Mouse (Mus musculus) CH12.LX (cell line): ENCODE data around the gene Capza2. TPM values are rescaled to one million over a fixed set of nuclear protein-coding genes. Genes with fewer than 3 reads are reported as not detected.

ENCODE experiments used
- DNase-seq: peaks from one replicate; pipeline ENCODE4 v3.0.0-alpha.2; 2013; ENCODE audit errors: extremely low read depth
- H3K27ac ChIP-seq: 2 replicates; pipeline ENCODE4 v1.5.1; 2012; ENCODE audit warnings: low read depth, mild to moderate bottlenecking, control low read depth, moderate library complexity; ENCODE audit not compliant: insufficient read depth
- H3K27me3 ChIP-seq: replicated peaks from 2 replicates; pipeline ENCODE3; 2012; ENCODE audit warnings: inconsistent platforms
- H3K36me3 ChIP-seq, 2 experiments: replicated peaks in 1 of 2; 2 replicates each; pipeline versions ENCODE3 to v1.6.1; 2012; ENCODE audit warnings: inconsistent platforms in 1 of 2, low read length in 1 of 2, mild to moderate bottlenecking in 1 of 2, mixed read lengths in 1 of 2, moderate library complexity in 1 of 2; ENCODE audit not compliant: control insufficient read depth in 1 of 2, insufficient read depth in 1 of 2
- H3K4me1 ChIP-seq, 2 experiments: 2 replicates each; pipeline ENCODE4 v1.6.1; 2012; ENCODE audit warnings: inconsistent platforms in 1 of 2, moderate library complexity in 1 of 2; ENCODE audit not compliant: insufficient read depth in 2 of 2, control insufficient read depth in 1 of 2
- H3K4me2 ChIP-seq: 2 replicates; pipeline ENCODE4 v1.6.1; 2012; ENCODE audit warnings: low read depth, mild to moderate bottlenecking, control low read depth; ENCODE audit not compliant: poor library complexity, insufficient read depth, severe bottlenecking
- H3K4me3 ChIP-seq, 3 experiments: fragments of 150-350 bp in 1 of 3; sonication (generic) in 1 of 3; replicated peaks in 1 of 3; 2 replicates each; pipeline versions ENCODE3 to v1.5.1; 2011 to 2012; ENCODE audit warnings: low read depth in 2 of 3, low read length in 2 of 3, mild to moderate bottlenecking in 2 of 3, moderate library complexity in 2 of 3, control low read depth in 1 of 3, improper control_type of control experiment in 1 of 3, inconsistent platforms in 1 of 3, mixed read lengths in 1 of 3; ENCODE audit not compliant: poor library complexity in 1 of 3
- H3K79me2 ChIP-seq: replicated peaks from 2 replicates; pipeline ENCODE4 v1.6.1; 2012; ENCODE audit warnings: mild to moderate bottlenecking, moderate library complexity; ENCODE audit not compliant: control insufficient read depth, poor library complexity, insufficient read depth, severe bottlenecking; ENCODE audit errors: extremely low read depth
- H3K9ac ChIP-seq: 2 replicates; pipeline ENCODE4 v1.6.1; 2012; ENCODE audit warnings: low read depth, mild to moderate bottlenecking, control low read depth, moderate library complexity; ENCODE audit not compliant: insufficient read depth
- H3K9me3 ChIP-seq: replicated peaks from 2 replicates; pipeline ENCODE3; 2012; ENCODE audit warnings: low read length, inconsistent platforms, mixed read lengths
- CTCF ChIP-seq, 2 experiments: IDR thresholded peaks in 1 of 2; conservative IDR thresholded peaks in 1 of 2; 2 replicates each; pipeline ENCODE4 v1.5.1; 2011 to 2012; ENCODE audit warnings: low read depth in 2 of 2, low read length in 2 of 2, improper control_type of control experiment in 1 of 2, inconsistent platforms in 1 of 2, mild to moderate bottlenecking in 1 of 2, moderate library complexity in 1 of 2
- E2F4 ChIP-seq: IDR thresholded peaks from 2 replicates; pipeline ENCODE4 v1.6.1; 2011; ENCODE audit warnings: low read depth, low read length, improper control_type of control experiment; ENCODE audit not compliant: insufficient replicate concordance
- ELF1 ChIP-seq: IDR thresholded peaks from 2 replicates; pipeline ENCODE4 v1.6.1; 2014; ENCODE audit warnings: low read depth, mild to moderate bottlenecking, inconsistent platforms, low read length, improper control_type of control experiment
- EP300 ChIP-seq: IDR thresholded peaks from 2 replicates; pipeline ENCODE4 v1.6.1; 2011; ENCODE audit warnings: low read length, improper control_type of control experiment
- IRF4 ChIP-seq: IDR thresholded peaks from 2 replicates; pipeline ENCODE4 v1.6.1; 2014; ENCODE audit warnings: low read depth, mild to moderate bottlenecking, inconsistent platforms, low read length, improper control_type of control experiment
- JUN ChIP-seq: IDR thresholded peaks from 2 replicates; pipeline ENCODE4 v1.6.1; 2011; ENCODE audit warnings: low read depth, mild to moderate bottlenecking, low read length, improper control_type of control experiment, moderate library complexity; ENCODE audit not compliant: insufficient read depth
- JUND ChIP-seq: conservative IDR thresholded peaks from 2 replicates; pipeline ENCODE4 v1.6.1; 2011; ENCODE audit warnings: low read depth, low read length, improper control_type of control experiment
- MAX ChIP-seq: IDR thresholded peaks from 2 replicates; pipeline ENCODE4 v1.6.1; 2011; ENCODE audit warnings: low read length, improper control_type of control experiment
- MAZ ChIP-seq: IDR thresholded peaks from 2 replicates; pipeline ENCODE4 v1.6.1; 2012; ENCODE audit warnings: low read depth, mild to moderate bottlenecking, inconsistent platforms, low read length, improper control_type of control experiment, moderate library complexity
- MXI1 ChIP-seq: IDR thresholded peaks from 2 replicates; pipeline ENCODE4 v1.6.1; 2011; ENCODE audit warnings: mild to moderate bottlenecking, low read depth, low read length, improper control_type of control experiment
- MYC ChIP-seq: IDR thresholded peaks from 2 replicates; pipeline ENCODE4 v1.6.1; 2011; ENCODE audit warnings: low read depth, mild to moderate bottlenecking, improper control_type of control experiment, low read length
- NELFE ChIP-seq: IDR thresholded peaks from 2 replicates; pipeline ENCODE4 v1.6.1; 2011; ENCODE audit warnings: low read depth, low read length, improper control_type of control experiment
- POLR2A ChIP-seq: IDR thresholded peaks from 2 replicates; pipeline ENCODE4 v1.6.1; 2011; ENCODE audit warnings: low read depth, mild to moderate bottlenecking, improper control_type of control experiment, low read length
- POLR2AphosphoS2 ChIP-seq: IDR thresholded peaks from 2 replicates; pipeline ENCODE4 v1.6.1; 2011; ENCODE audit warnings: low read depth, low read length, improper control_type of control experiment
- RAD21 ChIP-seq: IDR thresholded peaks from 2 replicates; pipeline ENCODE4 v1.6.1; 2011; ENCODE audit warnings: low read depth, mild to moderate bottlenecking, low read length, improper control_type of control experiment, moderate library complexity
- SIN3A ChIP-seq: IDR thresholded peaks from 2 replicates; pipeline ENCODE4 v1.6.1; 2012; ENCODE audit warnings: low read length, improper control_type of control experiment, inconsistent platforms
- SMC3 ChIP-seq: IDR thresholded peaks from 2 replicates; pipeline ENCODE4 v1.6.1; 2011; ENCODE audit warnings: low read depth, low read length, improper control_type of control experiment
- TBP ChIP-seq: conservative IDR thresholded peaks from 2 replicates; pipeline ENCODE4 v1.6.1; 2011; ENCODE audit warnings: low read depth, low read length, improper control_type of control experiment
- USF1 ChIP-seq: IDR thresholded peaks from 2 replicates; pipeline ENCODE4 v1.6.1; 2014; ENCODE audit warnings: low read depth, mild to moderate bottlenecking, inconsistent platforms, low read length, improper control_type of control experiment
- ZC3H11A ChIP-seq: IDR thresholded peaks from 2 replicates; pipeline ENCODE4 v1.6.1; 2012; ENCODE audit warnings: low read depth, mild to moderate bottlenecking, inconsistent platforms, low read length, improper control_type of control experiment
- ZKSCAN1 ChIP-seq: IDR thresholded peaks from 2 replicates; pipeline ENCODE4 v1.6.1; 2012; ENCODE audit warnings: low read depth, inconsistent platforms, low read length, improper control_type of control experiment, borderline replicate concordance
- ZMIZ1 ChIP-seq: IDR thresholded peaks from 2 replicates; pipeline ENCODE4 v1.6.1; 2012; ENCODE audit warnings: low read depth, mild to moderate bottlenecking, inconsistent platforms, low read length, improper control_type of control experiment
- ZNF384 ChIP-seq: IDR thresholded peaks from 2 replicates; pipeline ENCODE4 v1.6.1; 2012; ENCODE audit warnings: low read depth, low read length, improper control_type of control experiment, inconsistent platforms
- dilution Hi-C: fragments of 300-500 bp; cut with MboI; formaldehyde crosslinking; loops from 2 replicates; pipeline ENCODE4 v1.14.3; 2020; ENCODE audit warnings: low sequenced_read_pairs; ENCODE audit not compliant: extremely low pct_unique_long_range_greater_than_20kb, extremely low pct_ligation_motif_present
- in situ Hi-C: fragments of 300-500 bp; cut with MboI; formaldehyde crosslinking; loops from 3 replicates; pipeline ENCODE4 v1.14.3; 2019; ENCODE audit warnings: low sequenced_read_pairs, low pct_ligation_motif_present, low pct_unique_long_range_greater_than_20kb, mixed read lengths
- polyA plus RNA-seq: library from polyadenylated mRNA; unstranded; fragments of >175 nt; gene quantifications from 2 replicates; pipeline ENCODE4 v1.2.1, GENCODE M21; 2012; ENCODE audit warnings: low read depth; ENCODE audit not compliant: insufficient read length
- total RNA-seq, 2 experiments: library from RNA; depleted of rRNA; stranded (reverse); fragments of 300-350 nt in 1 of 2; fragments of >200 nt in 1 of 2; gene quantifications; 2 replicates each; pipeline ENCODE4 v1.2.3; 2012 to 2014

Capza2 gene
- total RNA-seq (2012; rRNA removed) (64.9 and 81.2 TPM in 2 replicates), total RNA-seq (2014; rRNA removed) (277 and 305 TPM in 2 replicates), polyA plus RNA-seq (171 and 212 TPM in 2 replicates)

DNA sequence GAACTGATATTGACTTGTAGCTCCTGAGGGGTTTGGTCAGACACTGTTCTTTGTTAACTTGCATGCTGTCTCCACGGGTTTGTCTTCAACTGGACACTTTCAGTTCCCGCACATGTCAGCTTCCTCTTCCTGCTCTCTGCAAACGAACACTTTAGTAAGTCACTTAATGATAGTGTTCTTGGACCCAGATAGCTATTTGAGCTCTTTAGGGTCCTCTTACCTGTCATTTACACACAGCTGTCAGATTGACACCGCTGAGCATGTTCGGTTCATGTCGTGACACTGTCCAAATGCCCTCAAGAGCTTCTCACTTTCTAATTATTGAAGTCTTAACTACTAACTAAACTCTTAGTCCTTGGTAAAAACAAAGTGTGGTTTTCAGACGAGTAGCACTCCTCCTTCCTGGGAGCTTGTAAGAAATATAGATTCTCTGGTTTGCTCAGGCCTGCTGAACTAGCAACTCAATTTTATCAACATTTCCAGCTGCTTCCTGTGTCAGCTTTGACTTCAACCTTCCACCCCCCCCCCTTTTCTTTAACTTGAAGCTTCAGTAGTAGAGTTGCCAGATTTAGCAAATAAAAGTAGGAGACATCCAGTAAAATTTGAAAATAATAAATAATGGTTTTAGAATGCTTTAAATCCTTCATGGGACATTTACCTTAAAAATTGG is at the start of gene Capza2:
Gene Capza2 (plus strand): TSS at position 620 of the 670 bp plus-strand sequence.
- Histone ChIP-seq H3K4me2 (peak within 1 kb of the TSS; percentile 97), H3K27me3 (no peaks in the 10 kb centered on the region), H3K4me3 (peak within 1 kb of the TSS; percentile 73 to 79 (median 73)), H3K27ac (peak within 1 kb of the TSS; percentile 80), H3K9me3 (peaks cover 2% of the 10 kb centered on the region), H3K36me3 (peaks cover 0 to 6% of the 10 kb centered on the region in 2 experiments), H3K4me1 (peaks cover 9 to 48% of the 10 kb centered on the region in 2 experiments; a peak in 3 of 4 replicates), H3K9ac (peak within 1 kb of the TSS; percentile 98), H3K79me2 (peaks cover 28% of the 10 kb centered on the region)
- dilution Hi-C loops (no loop called here), in situ Hi-C loops (no loop called here)
- peak; percentile 56 for DNase-seq
- TF ChIP-seq SIN3A (0 out of 2 replicates have a peak, but pooled peaks have one; percentile 23), USF1 (no peak), JUN (no peak), ELF1 (0 out of 2 replicates have a peak, but pooled peaks have one; percentile 8), POLR2A (0 out of 2 replicates have a peak, but pooled peaks have one; percentile 22), MYC (peak; percentile 85), ZKSCAN1 (no peak), TBP (peak; percentile 63; the same call in 1 of the 2 replicates), E2F4 (no peak), EP300 (peak; percentile 54; the same call in 1 of the 2 replicates), IRF4 (peak; percentile 48; the same call in 1 of the 2 replicates), MAX (peak; percentile 92), MXI1 (peak; percentile 67; the same call in 1 of the 2 replicates), JUND (0 out of 2 replicates have a peak, but pooled peaks have one; percentile 1)

DNA sequence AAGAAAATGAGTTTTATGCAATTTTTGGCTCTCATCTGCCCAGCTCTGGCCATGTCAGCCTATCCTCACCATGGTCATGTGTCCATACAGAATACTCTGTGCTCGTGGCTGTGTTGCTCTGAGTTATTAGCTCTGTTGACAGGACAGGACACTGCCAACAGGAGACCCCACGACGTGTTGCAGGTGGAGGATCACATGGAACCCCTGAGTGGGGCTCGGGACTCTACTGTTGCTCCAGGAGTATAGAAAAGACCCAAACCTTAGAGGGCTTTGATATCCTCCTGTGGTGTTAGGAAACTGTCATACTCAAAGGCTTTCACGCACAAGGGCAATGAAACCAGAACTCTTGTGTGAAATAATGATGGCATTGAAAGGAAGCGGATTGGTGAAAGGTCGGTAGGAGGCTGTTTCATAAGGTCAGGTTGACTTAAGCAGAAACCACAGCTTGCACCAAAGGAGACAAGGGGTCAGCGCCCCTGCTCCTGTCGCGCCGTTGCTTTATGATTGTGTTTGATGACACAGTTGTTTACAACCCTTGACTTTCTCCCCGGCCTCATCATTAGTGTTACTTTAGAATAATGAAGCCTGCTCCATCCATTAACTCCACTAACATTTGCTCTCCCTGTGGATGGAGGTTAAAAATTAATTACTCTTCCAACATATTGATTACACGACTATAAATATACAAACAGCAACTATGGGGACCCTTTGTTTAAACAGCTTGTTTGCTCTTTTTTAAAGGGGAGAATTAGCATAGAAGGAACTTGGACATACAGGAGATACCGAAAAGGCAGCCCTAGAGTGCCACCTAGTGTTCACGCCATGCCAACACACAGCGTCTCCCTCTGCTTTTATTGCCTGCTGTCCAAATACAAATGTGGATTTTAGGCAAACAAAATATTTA is 46.7 kb upstream of the Capza2 start:
- dilution Hi-C loops: no loop called here
- H3K9me3 ChIP-seq: peaks cover 8% of the 10 kb centered on the region
- no peak overlapping the region for H3K9ac ChIP-seq
- H3K4me2 ChIP-seq: peak overlapping the region; percentile 74
- H3K27me3 ChIP-seq: no peaks in the 10 kb centered on the region
- H3K27ac ChIP-seq: no peak overlapping the region
- H3K4me3 ChIP-seq: no peak overlapping the region
- peak; percentile 72 for DNase-seq
- TF ChIP-seq POLR2AphosphoS2 (no peak), SMC3 (peak; percentile 90), ZNF384 (peak; percentile 28; the same call in 1 of the 2 replicates), ZMIZ1 (no peak), RAD21 (peak; percentile 98), ZC3H11A (peak; percentile 69), NELFE (peak; percentile 27; the same call in 1 of the 2 replicates), CTCF (conservative IDR thresholded peaks at IDR 0.05 in 1 of 2, IDR thresholded peaks at IDR 0.05 in 1 of 2; ENCODE audit: low read depth in 2 of 2, low read length in 2 of 2) (peak; percentile 81 to 97), SIN3A (0 out of 2 replicates have a peak, but pooled peaks have one; percentile 18), MAZ (no peak)
- H3K79me2 ChIP-seq: no peaks in the 10 kb centered on the region
- in situ Hi-C loops: loop anchor here (10.0 kb wide), 2 partner anchors 224 to 484 kb away; no protein-coding TSS in a partner anchor
- no peaks in the 10 kb centered on the region for H3K36me3 ChIP-seq
- H3K4me1 ChIP-seq: no peaks in the 10 kb centered on the region
